Mouse (Mus musculus) ES-Bruce4 (cell line): Measurements from ENCODE around the gene Arhgap24. TPM values are rescaled to one million over a fixed set of nuclear protein-coding genes. Genes with fewer than 3 reads are reported as not detected.

Experiments
- H3K27ac ChIP-seq: 2 replicates; pipeline ENCODE4 v1.5.1; 2012; ENCODE audit warnings: low read length, inconsistent platforms; ENCODE audit not compliant: insufficient read depth
- H3K27me3 ChIP-seq: 2 replicates; pipeline ENCODE4 v1.6.1; 2012; ENCODE audit warnings: mild to moderate bottlenecking, low read length, inconsistent platforms; ENCODE audit not compliant: control insufficient read depth, poor library complexity, insufficient read depth, severe bottlenecking
- H3K36me3 ChIP-seq: 2 replicates; pipeline ENCODE4 v1.6.1; 2012; ENCODE audit warnings: inconsistent platforms, mild to moderate bottlenecking, low read length, moderate library complexity; ENCODE audit not compliant: control insufficient read depth, poor library complexity, insufficient read depth, severe bottlenecking
- H3K4me1 ChIP-seq: one replicate; pipeline ENCODE4 v1.8.1; 2011; ENCODE audit warnings: low read length; ENCODE audit not compliant: control insufficient read depth, insufficient read depth
- H3K4me3 ChIP-seq: 2 replicates; pipeline ENCODE4 v1.5.1; 2011; ENCODE audit warnings: low read depth, mild to moderate bottlenecking, low read length
- H3K9ac ChIP-seq: 2 replicates; pipeline ENCODE4 v1.6.1; 2012; ENCODE audit warnings: low read depth, mild to moderate bottlenecking, inconsistent platforms; ENCODE audit not compliant: poor library complexity, severe bottlenecking
- H3K9me3 ChIP-seq: replicated peaks from 2 replicates; pipeline ENCODE4 v1.6.1; 2012; ENCODE audit warnings: mild to moderate bottlenecking, low read length, inconsistent platforms; ENCODE audit not compliant: control insufficient read depth, poor library complexity, insufficient read depth, severe bottlenecking
- CTCF ChIP-seq: IDR thresholded peaks from one replicate; pipeline ENCODE4 v1.8.1; 2011; ENCODE audit warnings: low read depth, low read length
- EP300 ChIP-seq: IDR thresholded peaks from 2 replicates; pipeline ENCODE4 v1.6.1; 2011; ENCODE audit warnings: low read depth, low read length; ENCODE audit not compliant: insufficient read depth
- POLR2A ChIP-seq: IDR thresholded peaks from one replicate; pipeline ENCODE4 v1.8.1; 2011; ENCODE audit warnings: low read length; ENCODE audit not compliant: insufficient read depth
- polyA plus RNA-seq: library from polyadenylated mRNA; stranded (reverse); fragments of >200 nt; gene quantifications from 2 replicates; pipeline ENCODE4 v1.2.4, GENCODE M21; 2011; ENCODE audit warnings: low read depth; ENCODE audit not compliant: missing spikeins, insufficient read depth, insufficient read length

Arhgap24 gene
- polyA plus RNA-seq, 1 experiment, result 2.0 TPM

- H3K9me3 ChIP-seq, result no peaks in the 10 kb centered on the region
- H3K9ac ChIP-seq, result no peak overlapping the region
- H3K27me3 ChIP-seq, result no peaks in the 10 kb centered on the region
- H3K4me3 ChIP-seq, result no peak overlapping the region
- TF ChIP-seq EP300 (no peak), CTCF (no peak), POLR2A (no peak)
- no peak overlapping the region for H3K27ac ChIP-seq
- H3K4me1 ChIP-seq, result no peaks in the 10 kb centered on the region
- no peaks in the 10 kb centered on the region for H3K36me3 ChIP-seq
Observed at GRCm38 (mm10) chr5:102899680-102900215, 418.6 kb downstream of the Arhgap24 start.

DNA sequence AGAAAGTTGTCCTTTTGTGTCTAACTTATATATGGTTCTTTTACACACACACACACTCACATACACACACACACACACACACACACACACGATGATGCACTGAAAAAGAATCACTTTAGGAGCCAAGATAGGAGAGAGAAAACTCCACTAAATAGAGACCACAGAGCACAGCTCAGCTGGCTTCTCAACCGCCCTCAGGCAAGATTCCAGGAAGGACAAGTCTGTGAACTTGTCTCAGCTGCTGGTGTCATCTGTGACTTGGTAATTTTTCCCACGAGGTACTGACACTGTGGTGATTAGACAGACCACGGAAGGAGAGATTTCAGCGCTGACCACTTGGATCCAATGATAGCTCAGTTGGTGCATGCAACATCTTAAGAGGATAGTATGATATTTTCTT lies 420.0 kb downstream of the Arhgap24 start:
- Histone ChIP-seq H3K4me3 (no peak overlapping the region), H3K27me3 (no peaks in the 10 kb centered on the region), H3K9me3 (no peaks in the 10 kb centered on the region), H3K36me3 (no peaks in the 10 kb centered on the region), H3K27ac (no peak overlapping the region), H3K4me1 (peaks cover 3% of the 10 kb centered on the region), H3K9ac (no peak overlapping the region)
- TF ChIP-seq CTCF (no peak), POLR2A (no peak), EP300 (no peak)

GRCm38 (mm10) chr5:102903487-102903886 lies 422.3 kb downstream of the Arhgap24 start:
- Histone ChIP-seq H3K9ac (no peak overlapping the region), H3K4me1 (peaks cover 6% of the 10 kb centered on the region), H3K9me3 (no peaks in the 10 kb centered on the region), H3K36me3 (no peaks in the 10 kb centered on the region), H3K27me3 (no peaks in the 10 kb centered on the region), H3K4me3 (no peak overlapping the region), H3K27ac (no peak overlapping the region)
- TF ChIP-seq POLR2A (no peak), EP300 (no peak), CTCF (no peak)

GRCm38 (mm10) chr5:102904066-102904465 lies 422.9 kb downstream of the Arhgap24 start:
- Histone ChIP-seq H3K36me3 (no peaks in the 10 kb centered on the region), H3K27ac (no peak overlapping the region), H3K4me1 (peaks cover 6% of the 10 kb centered on the region), H3K27me3 (no peaks in the 10 kb centered on the region), H3K9me3 (no peaks in the 10 kb centered on the region), H3K4me3 (no peak overlapping the region), H3K9ac (no peak overlapping the region)
- TF ChIP-seq CTCF (no peak), POLR2A (no peak), EP300 (no peak)

- Histone ChIP-seq H3K4me3 (no peak overlapping the region), H3K9ac (no peak overlapping the region), H3K27me3 (no peaks in the 10 kb centered on the region), H3K36me3 (no peaks in the 10 kb centered on the region), H3K9me3 (no peaks in the 10 kb centered on the region), H3K27ac (no peak overlapping the region; the same call in 1 of the 2 replicates), H3K4me1 (peaks cover 6% of the 10 kb centered on the region)
- TF ChIP-seq POLR2A (no peak), CTCF (no peak), EP300 (no peak)
Observed at GRCm38 (mm10) chr5:102905441-102906211, 424.4 kb downstream of the Arhgap24 start.

DNA sequence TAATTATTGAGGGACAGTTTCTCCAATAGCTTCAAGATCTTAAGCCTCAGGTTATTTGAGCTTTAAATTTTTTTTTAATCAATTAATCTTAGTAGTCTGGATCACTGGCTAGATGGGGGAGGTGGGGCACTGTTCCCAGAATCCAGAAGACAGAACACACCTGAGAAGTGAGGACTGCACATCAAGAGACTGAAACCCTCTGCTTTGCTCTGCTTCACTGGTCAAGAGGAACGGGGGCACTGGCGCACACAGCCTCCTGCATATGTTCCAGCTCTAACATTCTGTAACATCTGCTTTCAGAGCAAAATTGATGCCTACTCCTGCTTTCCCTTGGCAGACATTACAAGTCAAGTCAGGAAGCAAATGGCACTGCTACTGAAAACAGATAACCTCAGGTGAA lies 439.0 kb downstream of the Arhgap24 start:
- Histone ChIP-seq H3K9ac (no peak overlapping the region), H3K27ac (no peak overlapping the region), H3K9me3 (no peaks in the 10 kb centered on the region), H3K4me3 (no peak overlapping the region), H3K4me1 (no peaks in the 10 kb centered on the region), H3K27me3 (no peaks in the 10 kb centered on the region), H3K36me3 (no peaks in the 10 kb centered on the region)
- no peak for TF ChIP-seq CTCF
- TF ChIP-seq POLR2A, result no peak
- no peak for TF ChIP-seq EP300
